Mouse (Mus musculus) intestine, embryonic 16.5 days (tissue): ENCODE data around the gene Add3. TPM values are rescaled to one million over a fixed set of nuclear protein-coding genes. Genes with fewer than 3 reads are reported as not detected.

Experiments used
- ATAC-seq: fragments of 200-750 bp; cut with Nextera tagmentation; 2 replicates; pipeline ENCODE4 v1.8.0; 2017; ENCODE audit warnings: moderate TSS enrichment, moderate library complexity
- H3K27ac ChIP-seq: fragments of 300-500 bp; sonication (generic); 2 replicates; pipeline ENCODE4 v1.5.1; 2014; ENCODE audit warnings: mild to moderate bottlenecking, low read length
- H3K27me3 ChIP-seq: fragments of 300-500 bp; sonication (generic); replicated peaks from 2 replicates; pipeline ENCODE4 v1.6.1; 2014; ENCODE audit warnings: low read length, control low read depth, mixed read lengths; ENCODE audit not compliant: control insufficient read depth, insufficient read depth
- H3K36me3 ChIP-seq: fragments of 300-500 bp; sonication (generic); 2 replicates; pipeline ENCODE4 v1.6.1; 2014; ENCODE audit warnings: low read length, control low read depth; ENCODE audit not compliant: control insufficient read depth, insufficient read depth
- H3K4me1 ChIP-seq: fragments of 300-500 bp; sonication (generic); 2 replicates; pipeline ENCODE4 v1.6.1; 2014; ENCODE audit warnings: low read length, control low read depth, mixed read lengths; ENCODE audit not compliant: control insufficient read depth, insufficient read depth
- H3K4me2 ChIP-seq: fragments of 300-500 bp; sonication (generic); 2 replicates; pipeline ENCODE4 v1.6.1; 2014; ENCODE audit warnings: low read depth, low read length, control low read depth
- H3K4me3 ChIP-seq: fragments of 300-500 bp; sonication (generic); 2 replicates; pipeline ENCODE4 v1.5.1; 2014; ENCODE audit warnings: mild to moderate bottlenecking, low read length
- H3K9ac ChIP-seq: fragments of 300-500 bp; sonication (generic); 2 replicates; pipeline ENCODE4 v1.6.1; 2014; ENCODE audit warnings: low read depth, low read length
- H3K9me3 ChIP-seq: fragments of 300-500 bp; sonication (generic); 2 replicates; pipeline ENCODE4 v1.6.1; 2016; ENCODE audit warnings: low read length, control low read depth; ENCODE audit not compliant: control insufficient read depth
- WGBS: fragments of 180-500 bp; shearing (Covaris S2); extraction: QIAGEN DNeasy Blood & Tissue Kit; methylation state at CpG from one replicate; pipeline ENCODE4 v1.1.7; 2014; 5-methylcytosine and 5-hydroxymethylcytosine counted together
- polyA plus RNA-seq: library from polyadenylated mRNA; unstranded; fragments of >200 nt; fragmentation: Nextera tagmentation; extraction: Ambion mirVana; gene quantifications from 2 replicates; pipeline ENCODE4 v1.2.1, GENCODE M21; 2015

Gene Add3
- polyA plus RNA-seq, 1 experiment from 2014 or later, result 120 TPM

DNA sequence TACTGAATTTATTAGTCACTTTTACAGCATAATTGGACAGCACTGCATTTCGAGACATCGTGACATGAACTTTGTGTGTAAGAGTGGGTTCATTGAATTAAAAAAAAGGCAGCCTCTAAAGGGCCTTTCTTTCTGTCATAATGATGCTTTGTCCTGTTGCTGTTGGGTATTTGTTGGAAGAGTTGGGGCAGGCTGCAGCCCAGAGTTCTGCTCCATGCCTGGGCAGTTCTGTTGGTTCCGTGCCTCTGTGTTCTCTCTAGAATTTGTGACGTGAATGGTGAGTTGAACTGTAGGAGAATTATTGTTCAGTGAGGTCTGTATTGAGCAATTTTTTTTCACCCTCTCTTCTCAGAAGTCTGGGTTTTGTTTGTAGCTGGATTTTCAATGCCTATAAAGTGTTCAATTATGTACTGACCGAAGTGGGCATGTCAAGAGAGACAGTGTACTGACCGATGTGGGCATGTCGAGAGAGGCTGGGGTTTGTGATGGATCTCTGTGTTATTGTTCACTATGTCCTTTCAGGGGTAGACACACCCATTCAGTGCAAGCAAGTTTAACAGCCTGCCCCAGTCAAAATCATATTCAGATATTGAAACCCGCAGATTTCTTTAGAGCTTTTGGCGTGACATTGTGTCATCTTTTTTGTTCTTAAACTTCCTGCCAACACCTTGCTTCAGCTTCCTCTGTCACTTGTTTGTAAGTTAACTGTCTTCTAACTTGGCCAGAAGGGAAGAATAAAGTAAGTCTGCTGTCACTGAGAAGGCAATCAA is 54.7 kb downstream of the Add3 start:
- no peak overlapping the region for H3K9ac ChIP-seq
- no peaks in the 10 kb centered on the region for H3K9me3 ChIP-seq
- peak overlapping the region; percentile 46; the same call in 1 of the 2 replicates for H3K27ac ChIP-seq
- peaks cover 3% of the 10 kb centered on the region; the same call in 1 of the 2 replicates for H3K36me3 ChIP-seq
- H3K4me3 ChIP-seq, result no peak overlapping the region
- no peak overlapping the region for H3K4me2 ChIP-seq
- ATAC-seq, result no peak
- no peaks in the 10 kb centered on the region for H3K27me3 ChIP-seq
- 69% methylated on average over 9 of the region's 9 CpGs for WGBS
- peaks cover 19% of the 10 kb centered on the region for H3K4me1 ChIP-seq

DNA sequence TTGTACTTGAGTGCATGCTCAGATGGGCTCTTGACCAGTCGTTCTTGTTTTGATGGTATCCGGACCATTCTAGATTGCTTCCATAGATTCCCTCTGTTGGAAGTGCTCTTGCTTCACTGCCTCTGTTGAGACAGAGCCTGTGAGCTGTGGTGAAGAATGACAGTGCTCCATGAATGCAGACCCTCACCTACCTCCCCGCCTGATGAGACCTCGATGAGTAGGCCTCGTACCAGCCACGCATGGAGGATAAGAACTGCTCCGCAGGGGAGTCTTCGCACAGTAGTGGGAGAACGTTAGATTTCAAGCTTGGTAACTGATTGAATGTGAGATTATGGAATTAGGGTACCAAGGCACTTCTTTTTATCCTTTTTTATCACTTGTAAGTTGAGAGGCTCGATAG is 56.7 kb downstream of the Add3 start:
- H3K36me3 ChIP-seq, result peaks cover 3% of the 10 kb centered on the region; the same call in 1 of the 2 replicates
- H3K4me1 ChIP-seq, result peaks cover 14% of the 10 kb centered on the region
- H3K4me2 ChIP-seq, result no peak overlapping the region
- no peaks in the 10 kb centered on the region for H3K27me3 ChIP-seq
- ATAC-seq, result no peak
- H3K4me3 ChIP-seq, result no peak overlapping the region
- no peak overlapping the region for H3K27ac ChIP-seq
- 94% methylated on average over 10 of the region's 10 CpGs for WGBS
- no peak overlapping the region for H3K9ac ChIP-seq
- no peaks in the 10 kb centered on the region for H3K9me3 ChIP-seq

DNA sequence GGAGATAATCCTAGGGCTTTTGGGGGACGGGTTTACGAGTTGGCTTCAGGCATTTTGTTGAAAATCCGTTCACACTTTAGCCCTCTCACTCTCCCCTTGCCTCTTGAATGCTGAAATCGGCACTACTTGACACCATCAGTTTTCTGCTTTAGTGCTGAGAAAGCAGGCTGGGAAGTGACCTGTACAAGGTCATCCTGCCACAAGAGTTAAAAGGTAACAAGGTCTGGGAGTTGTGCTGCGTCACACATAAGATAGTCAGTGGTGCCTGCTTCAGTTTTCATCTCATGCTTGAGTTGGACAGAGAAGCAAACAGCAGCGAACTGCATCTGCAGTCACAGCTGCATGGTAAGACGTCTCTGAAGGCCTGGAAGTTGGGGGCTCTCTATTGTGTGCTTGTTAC is 57.5 kb downstream of the Add3 start:
- Histone ChIP-seq H3K4me1 (peaks cover 14% of the 10 kb centered on the region), H3K9ac (no peak overlapping the region), H3K4me2 (no peak overlapping the region), H3K9me3 (no peaks in the 10 kb centered on the region), H3K27ac (no peak overlapping the region), H3K36me3 (peaks cover 3% of the 10 kb centered on the region; the same call in 1 of the 2 replicates), H3K4me3 (no peak overlapping the region), H3K27me3 (no peaks in the 10 kb centered on the region)
- 79% methylated on average over 7 of the region's 7 CpGs for WGBS
- no peak for ATAC-seq

DNA sequence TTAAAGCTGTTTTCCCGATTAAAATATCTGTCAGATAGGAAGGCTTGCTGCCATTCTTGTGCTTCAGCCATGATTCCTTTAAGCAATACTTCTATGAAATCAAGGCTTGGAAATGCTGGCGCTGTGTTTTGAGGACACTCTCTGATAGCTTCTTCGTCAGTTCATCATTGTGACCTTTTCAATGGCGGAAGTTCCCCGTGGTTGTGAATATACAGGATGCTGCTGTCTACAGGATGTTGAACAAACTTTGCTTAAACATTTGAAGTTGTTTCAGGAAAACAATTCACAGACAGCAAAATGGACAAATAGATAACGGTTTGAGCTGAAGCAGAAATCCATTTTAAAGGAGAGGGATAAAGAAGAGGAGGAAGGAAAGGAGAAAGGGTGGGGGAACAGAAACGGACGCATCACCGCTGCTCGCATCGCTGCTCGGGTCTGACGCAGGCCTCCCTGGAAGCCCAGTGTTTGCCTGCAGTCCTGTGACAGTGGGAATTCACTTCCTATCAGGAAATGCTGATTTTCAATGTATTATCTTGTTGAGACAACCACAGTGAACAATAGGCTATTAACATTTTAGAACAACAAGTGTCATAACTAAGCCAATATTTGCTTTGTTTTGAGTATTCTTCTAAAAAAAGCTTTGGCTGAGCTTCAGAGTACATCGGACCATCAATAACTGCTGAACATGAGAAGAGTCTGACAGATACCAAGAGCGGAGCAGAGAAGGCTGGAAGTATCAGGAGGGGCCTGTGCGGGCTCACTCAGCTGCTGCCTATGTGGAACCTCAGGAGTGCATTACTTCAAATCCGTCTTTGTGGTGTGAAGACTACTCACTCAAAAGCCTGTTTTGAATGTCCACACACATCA is 58.7 kb downstream of the Add3 start:
- WGBS, result 76% methylated on average over 17 of the region's 17 CpGs
- H3K9ac ChIP-seq, result no peak overlapping the region
- H3K36me3 ChIP-seq, result peaks cover 3% of the 10 kb centered on the region; the same call in 1 of the 2 replicates
- no peak overlapping the region for H3K4me2 ChIP-seq
- H3K4me1 ChIP-seq, result peaks cover 12% of the 10 kb centered on the region
- ATAC-seq, result no peak
- no peaks in the 10 kb centered on the region for H3K27me3 ChIP-seq
- H3K4me3 ChIP-seq, result no peak overlapping the region
- no peaks in the 10 kb centered on the region for H3K9me3 ChIP-seq
- no peak overlapping the region for H3K27ac ChIP-seq

DNA sequence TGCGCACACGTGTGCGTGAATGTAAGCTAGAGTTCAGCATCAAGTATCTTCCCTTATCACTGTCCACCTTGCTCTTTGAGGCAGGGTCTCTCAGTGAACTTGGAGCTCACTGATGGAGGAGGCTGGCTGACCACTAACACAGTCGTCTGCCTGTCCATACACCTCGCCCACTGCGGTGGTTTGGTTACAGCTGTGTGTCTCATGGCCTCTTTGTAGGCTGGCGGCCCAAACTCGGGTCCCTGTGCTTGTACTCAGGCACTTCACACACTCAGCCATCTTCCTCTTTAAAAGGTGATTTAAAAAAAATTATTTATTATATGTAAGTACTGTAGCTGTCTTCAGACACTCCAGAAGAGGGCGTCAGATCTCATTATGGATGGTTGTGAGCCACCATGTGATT is 59.5 kb downstream of the Add3 start:
- H3K4me3 ChIP-seq, result no peak overlapping the region
- H3K4me2 ChIP-seq, result no peak overlapping the region
- peaks cover 3% of the 10 kb centered on the region; the same call in 1 of the 2 replicates for H3K36me3 ChIP-seq
- no peak for ATAC-seq
- H3K4me1 ChIP-seq, result peaks cover 5% of the 10 kb centered on the region
- no peaks in the 10 kb centered on the region for H3K27me3 ChIP-seq
- H3K9me3 ChIP-seq, result no peaks in the 10 kb centered on the region
- 90% methylated on average over 9 of the region's 9 CpGs for WGBS
- H3K9ac ChIP-seq, result no peak overlapping the region
- no peak overlapping the region for H3K27ac ChIP-seq

DNA sequence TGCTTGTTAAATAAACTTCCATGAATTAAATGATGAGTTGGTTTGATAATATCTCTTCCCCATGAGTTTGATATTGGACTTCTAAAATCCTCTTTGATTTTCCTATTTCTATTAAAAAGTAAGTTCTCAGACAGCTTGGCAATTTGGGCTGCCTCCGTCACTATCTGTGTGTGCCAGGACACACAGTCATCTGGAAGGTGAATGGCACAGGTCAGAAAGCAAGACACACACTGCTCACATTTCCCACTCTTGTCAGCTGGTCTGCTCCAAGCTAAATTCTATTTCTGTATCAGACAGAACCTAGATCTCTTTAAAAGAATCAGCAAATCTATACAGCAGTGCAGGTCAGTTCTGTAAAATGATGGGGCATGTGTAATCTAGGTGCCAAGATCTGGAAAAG is 61.9 kb downstream of the Add3 start:
- Histone ChIP-seq H3K4me3 (no peak overlapping the region), H3K4me2 (no peak overlapping the region), H3K36me3 (peaks cover 3% of the 10 kb centered on the region; the same call in 1 of the 2 replicates), H3K9ac (no peak overlapping the region), H3K4me1 (peaks cover 4% of the 10 kb centered on the region; the same call in 1 of the 2 replicates), H3K9me3 (no peaks in the 10 kb centered on the region), H3K27ac (no peak overlapping the region), H3K27me3 (no peaks in the 10 kb centered on the region)
- 98% methylated on average over 1 of the region's 1 CpGs for WGBS
- no peak for ATAC-seq

DNA sequence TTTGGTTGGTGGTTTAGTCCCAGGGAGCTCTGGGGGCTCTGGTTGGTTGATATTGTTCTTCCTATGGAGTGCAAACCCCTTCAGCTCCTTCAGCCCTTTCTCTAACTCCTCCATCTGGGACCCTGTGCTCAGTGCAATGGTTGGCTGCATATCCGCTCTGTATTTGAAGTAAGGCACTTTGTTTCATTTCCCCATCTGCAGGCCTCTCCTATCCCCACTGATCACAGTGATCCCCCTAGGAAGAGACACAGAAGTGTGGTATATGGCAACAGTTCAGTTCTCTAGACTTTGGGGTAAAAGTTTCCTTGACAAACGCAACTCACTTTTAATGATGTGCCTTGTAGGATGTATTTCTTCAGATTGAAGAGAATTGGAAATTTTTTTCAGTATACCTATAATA is 66.7 kb downstream of the Add3 start:
- Histone ChIP-seq H3K27ac (no peak overlapping the region), H3K9me3 (no peaks in the 10 kb centered on the region), H3K9ac (no peak overlapping the region), H3K4me2 (no peak overlapping the region), H3K4me1 (peaks cover 13% of the 10 kb centered on the region; the same call in 1 of the 2 replicates), H3K27me3 (no peaks in the 10 kb centered on the region), H3K36me3 (no peaks in the 10 kb centered on the region), H3K4me3 (no peak overlapping the region)
- ATAC-seq, result no peak
- 95% methylated on average over 2 of the region's 2 CpGs for WGBS

DNA sequence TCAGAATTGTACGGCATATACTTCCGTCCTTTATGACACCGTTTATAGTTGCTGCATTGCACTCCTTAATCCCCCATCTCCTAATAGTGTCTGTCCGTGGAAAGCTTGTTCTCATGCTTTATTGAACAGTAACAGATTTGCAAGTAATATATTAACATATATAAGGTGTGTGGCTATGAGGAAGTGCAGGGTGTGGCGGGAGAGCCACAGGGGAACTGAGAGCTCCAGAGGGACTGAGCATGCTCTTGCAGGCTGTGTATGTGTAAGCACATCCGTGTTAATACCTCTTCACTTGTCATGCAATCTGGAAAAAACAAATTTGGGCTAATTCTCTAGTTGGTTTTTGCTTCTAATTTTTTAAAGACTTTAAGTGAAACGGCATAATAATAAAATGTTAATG is 68.6 kb downstream of the Add3 start:
- no peaks in the 10 kb centered on the region for H3K9me3 ChIP-seq
- no peaks in the 10 kb centered on the region for H3K36me3 ChIP-seq
- 0 out of 2 replicates have a peak overlapping the region, but pooled peaks have one; percentile 14 for H3K4me2 ChIP-seq
- ATAC-seq, result peak; percentile 91
- H3K27me3 ChIP-seq, result no peaks in the 10 kb centered on the region
- peaks cover 13% of the 10 kb centered on the region; the same call in 1 of the 2 replicates for H3K4me1 ChIP-seq
- H3K4me3 ChIP-seq, result no peak overlapping the region
- WGBS, result 58% methylated on average over 7 of the region's 7 CpGs
- 0 out of 2 replicates have a peak overlapping the region, but pooled peaks have one; percentile 39 for H3K27ac ChIP-seq
- H3K9ac ChIP-seq, result no peak overlapping the region

DNA sequence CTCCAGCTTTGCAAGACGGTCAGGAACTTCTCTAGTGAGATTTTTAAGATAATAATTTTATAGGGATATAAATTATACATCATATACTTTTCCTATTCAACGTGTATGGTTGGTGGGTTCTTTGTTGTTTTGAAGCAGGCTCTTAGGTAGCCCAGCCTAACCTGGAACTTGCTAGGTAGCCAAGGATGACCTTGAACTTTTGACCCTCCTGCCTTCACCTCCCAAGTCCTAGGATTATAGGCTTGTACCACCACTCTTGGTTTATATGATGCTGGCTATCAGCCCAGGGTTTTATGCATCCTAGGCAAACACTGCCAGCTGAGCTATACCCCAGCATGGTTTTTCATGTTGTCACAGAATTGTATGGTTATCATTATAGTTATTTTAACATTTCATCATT is 70.0 kb downstream of the Add3 start:
- Histone ChIP-seq H3K9me3 (no peaks in the 10 kb centered on the region), H3K27me3 (no peaks in the 10 kb centered on the region), H3K4me3 (no peak overlapping the region), H3K4me1 (peaks cover 13% of the 10 kb centered on the region; the same call in 1 of the 2 replicates), H3K36me3 (no peaks in the 10 kb centered on the region), H3K4me2 (no peak overlapping the region), H3K9ac (no peak overlapping the region), H3K27ac (no peak overlapping the region)
- ATAC-seq, result no peak
- WGBS, result 50% methylated on average over 2 of the region's 2 CpGs
